Mouse (Mus musculus): ENCODE results near the gene Zfp61. TPM values are rescaled to one million over a fixed set of nuclear protein-coding genes. Genes with fewer than 3 reads are reported as not detected.
A peak's percentile ranks its signal among the peaks of the same experiment; 100 is the strongest.

The Zfp61 gene
- polyA plus RNA-seq (2015; fragmentation: Nextera tagmentation; extraction: Ambion mirVana), result 3.4 and 5.1 TPM in 2 replicates

- no peaks in the 10 kb centered on the region for H3K27me3 ChIP-seq
- H3K4me3 ChIP-seq (replicated peaks), result peak within 1 kb of the TSS; percentile 70
- ATAC-seq (ENCODE audit: low read depth) (peak; percentile 78), DNase-seq (no peak)
- H3K9ac ChIP-seq, result peak within 1 kb of the TSS; percentile 76
- peak within 1 kb of the TSS; percentile 43; the same call in 1 of the 2 replicates for H3K27ac ChIP-seq
- H3K4me2 ChIP-seq, result peak within 1 kb of the TSS; percentile 80
- peaks cover 30% of the 10 kb centered on the region for H3K4me1 ChIP-seq (replicated peaks)
- H3K9me3 ChIP-seq (replicated peaks), result no peaks in the 10 kb centered on the region
- 3% methylated on average over 13 of the region's 13 CpGs for WGBS (ENCODE audit: insufficient replicate concordance)
- peaks cover 29% of the 10 kb centered on the region for H3K36me3 ChIP-seq
Measured at GRCm38 (mm10) chr7:24300771-24301282, at the start of gene Zfp61. TSS of gene Zfp61 (minus strand) at chr7:24301232.

GRCm38 (mm10) chr7:24348896-24349295 lies 47.9 kb upstream of the Zfp61 start, which contains the start of gene Lypd5:
TSS of gene Lypd5 (plus strand) at chr7:24349196.
- Histone ChIP-seq H3K27ac (no peak within 1 kb of the TSS), H3K36me3 (no peaks in the 10 kb centered on the region), H3K27me3 (peaks cover 4% of the 10 kb centered on the region), H3K9me3 (replicated peaks) (no peaks in the 10 kb centered on the region), H3K4me3 (replicated peaks) (no peak within 1 kb of the TSS), H3K4me1 (replicated peaks) (no peaks in the 10 kb centered on the region), H3K4me2 (no peak within 1 kb of the TSS), H3K9ac (no peak within 1 kb of the TSS)
- 32% methylated on average over 6 of the region's 6 CpGs for WGBS (ENCODE audit: insufficient replicate concordance)
- DNase-seq (no peak), ATAC-seq (ENCODE audit: low read depth) (no peak)

DNA sequence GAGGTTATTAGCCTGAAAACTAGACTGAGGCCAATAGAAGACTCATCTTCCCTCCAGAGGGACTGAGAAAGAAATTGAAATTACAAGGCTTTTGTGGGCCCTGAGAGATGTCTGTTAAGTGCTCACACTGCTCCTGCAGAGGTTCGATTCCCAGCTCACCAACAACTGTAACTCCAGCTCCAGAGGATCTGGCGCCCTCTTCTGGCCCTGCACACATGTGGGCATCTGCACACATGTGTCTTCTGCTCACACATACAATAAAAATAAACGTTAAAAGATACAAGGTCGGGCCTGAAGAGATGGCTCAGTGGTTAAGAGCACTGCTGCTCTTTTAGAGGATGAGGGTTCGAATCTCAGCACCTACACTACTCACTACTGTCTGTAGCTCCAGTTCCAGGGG lies 45.4 kb upstream of the Zfp61 start:
- Histone ChIP-seq H3K36me3 (no peaks in the 10 kb centered on the region), H3K4me3 (replicated peaks) (no peak overlapping the region), H3K9me3 (replicated peaks) (no peaks in the 10 kb centered on the region), H3K27me3 (no peaks in the 10 kb centered on the region), H3K4me1 (replicated peaks) (no peaks in the 10 kb centered on the region), H3K27ac (no peak overlapping the region), H3K9ac (no peak overlapping the region), H3K4me2 (no peak overlapping the region)
- DNase-seq (no peak), ATAC-seq (ENCODE audit: low read depth) (no peak)
- 50% methylated on average over 5 of the region's 5 CpGs for WGBS (ENCODE audit: insufficient replicate concordance)

- H3K4me3 ChIP-seq (replicated peaks), result no peak overlapping the region
- DNase-seq (no peak), ATAC-seq (ENCODE audit: low read depth) (no peak)
- no peaks in the 10 kb centered on the region for H3K36me3 ChIP-seq
- 71% methylated on average over 7 of the region's 7 CpGs for WGBS (ENCODE audit: insufficient replicate concordance)
- no peaks in the 10 kb centered on the region for H3K27me3 ChIP-seq
- H3K4me2 ChIP-seq, result no peak overlapping the region
- H3K9ac ChIP-seq, result no peak overlapping the region
- H3K9me3 ChIP-seq (replicated peaks), result no peaks in the 10 kb centered on the region
- no peak overlapping the region for H3K27ac ChIP-seq
- H3K4me1 ChIP-seq (replicated peaks), result no peaks in the 10 kb centered on the region
Measured at GRCm38 (mm10) chr7:24343701-24344272, 42.8 kb upstream of the Zfp61 start.

GRCm38 (mm10) chr7:24338241-24338640 lies 37.2 kb upstream of the Zfp61 start:
- WGBS (ENCODE audit: insufficient replicate concordance), result 25% methylated on average over 2 of the region's 2 CpGs
- no peak for DNase-seq
- no peak overlapping the region for H3K4me2 ChIP-seq

GRCm38 (mm10) chr7:24335699-24336309 lies 34.8 kb upstream of the Zfp61 start:
- ATAC-seq (ENCODE audit: low read depth) (no peak), DNase-seq (no peak)
- no peak overlapping the region for H3K4me3 ChIP-seq (replicated peaks)
- H3K9me3 ChIP-seq (replicated peaks), result no peaks in the 10 kb centered on the region
- 7% methylated on average over 5 of the region's 5 CpGs for whole genome bisulfite sequencing (ENCODE audit: insufficient replicate concordance)
- H3K4me2 ChIP-seq, result no peak overlapping the region
- peaks cover 27% of the 10 kb centered on the region for H3K27me3 ChIP-seq
- no peaks in the 10 kb centered on the region for H3K36me3 ChIP-seq
- no peaks in the 10 kb centered on the region for H3K4me1 ChIP-seq (replicated peaks)
- H3K9ac ChIP-seq, result no peak overlapping the region
- H3K27ac ChIP-seq, result no peak overlapping the region

More at GRCm38 (mm10) chr7:24338241-24338640, 37.2 kb upstream of the Zfp61 start:
- no peaks in the 10 kb centered on the region for H3K36me3 ChIP-seq
- H3K4me3 ChIP-seq (replicated peaks), result no peak overlapping the region
- H3K9ac ChIP-seq, result no peak overlapping the region
- no peak overlapping the region for H3K27ac ChIP-seq
- H3K27me3 ChIP-seq, result peaks cover 19% of the 10 kb centered on the region
- H3K4me1 ChIP-seq (replicated peaks), result no peaks in the 10 kb centered on the region
- no peaks in the 10 kb centered on the region for H3K9me3 ChIP-seq (replicated peaks)
- no peak for ATAC-seq (ENCODE audit: low read depth)

- Histone ChIP-seq H3K9ac (no peak within 1 kb of the TSS), H3K36me3 (no peaks in the 10 kb centered on the region), H3K4me1 (replicated peaks) (no peaks in the 10 kb centered on the region), H3K27ac (no peak within 1 kb of the TSS), H3K4me3 (replicated peaks) (no peak within 1 kb of the TSS), H3K27me3 (peaks cover 27% of the 10 kb centered on the region), H3K4me2 (no peak within 1 kb of the TSS), H3K9me3 (replicated peaks) (no peaks in the 10 kb centered on the region)
- 21% methylated on average over 49 of the region's 49 CpGs for WGBS (ENCODE audit: insufficient replicate concordance)
- DNase-seq (no peak), ATAC-seq (ENCODE audit: low read depth) (no peak)
Measured at GRCm38 (mm10) chr7:24333304-24333986, 32.4 kb upstream of the Zfp61 start, which contains the start of gene Tescl. TSS of gene Tescl (minus strand) at chr7:24333936.

DNA sequence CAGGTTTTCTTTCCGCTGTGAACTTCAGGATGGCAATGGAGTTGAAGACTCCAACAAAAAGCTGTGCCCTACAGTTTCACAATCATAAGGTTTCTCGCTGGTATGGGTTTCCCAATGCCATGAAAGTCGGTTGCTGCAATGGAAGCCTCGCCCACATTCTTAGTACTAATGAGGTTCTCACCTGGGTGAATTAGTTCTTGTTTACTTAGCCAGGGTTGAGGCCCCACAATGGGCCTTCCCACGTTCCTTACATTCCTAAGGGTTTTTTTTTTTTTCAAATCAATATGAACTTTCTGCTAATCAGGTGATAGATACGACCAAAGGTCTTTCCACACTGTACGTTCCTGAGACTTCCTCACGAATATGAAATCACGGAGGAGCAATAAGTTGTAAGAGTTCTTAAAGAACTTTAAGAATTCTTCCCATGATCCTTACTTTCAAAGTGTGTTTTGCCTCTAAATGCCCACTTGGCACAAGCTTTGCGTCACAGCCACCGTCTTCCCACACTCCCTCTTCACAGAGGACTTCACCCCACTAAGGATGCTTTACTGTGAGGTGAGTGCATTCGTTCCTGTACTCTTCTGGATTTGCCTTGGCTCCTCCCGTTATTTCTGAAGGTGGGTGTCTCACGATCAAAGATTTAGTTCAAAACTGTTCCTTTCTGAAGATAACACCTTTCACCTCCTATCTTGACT lies 26.4 kb upstream of the Zfp61 start:
- peaks cover 4% of the 10 kb centered on the region; the same call in 1 of the 2 replicates for H3K9me3 ChIP-seq (replicated peaks)
- no peaks in the 10 kb centered on the region for H3K4me1 ChIP-seq (replicated peaks)
- no peak overlapping the region for H3K4me3 ChIP-seq (replicated peaks)
- peaks cover 23% of the 10 kb centered on the region for H3K27me3 ChIP-seq
- no peak for DNase-seq
- no peak for ATAC-seq (ENCODE audit: low read depth)
- no peak overlapping the region for H3K27ac ChIP-seq
- H3K36me3 ChIP-seq, result no peaks in the 10 kb centered on the region
- no peak overlapping the region for H3K4me2 ChIP-seq
- 65% methylated on average over 14 of the region's 14 CpGs for WGBS (ENCODE audit: insufficient replicate concordance)
- no peak overlapping the region for H3K9ac ChIP-seq

DNA sequence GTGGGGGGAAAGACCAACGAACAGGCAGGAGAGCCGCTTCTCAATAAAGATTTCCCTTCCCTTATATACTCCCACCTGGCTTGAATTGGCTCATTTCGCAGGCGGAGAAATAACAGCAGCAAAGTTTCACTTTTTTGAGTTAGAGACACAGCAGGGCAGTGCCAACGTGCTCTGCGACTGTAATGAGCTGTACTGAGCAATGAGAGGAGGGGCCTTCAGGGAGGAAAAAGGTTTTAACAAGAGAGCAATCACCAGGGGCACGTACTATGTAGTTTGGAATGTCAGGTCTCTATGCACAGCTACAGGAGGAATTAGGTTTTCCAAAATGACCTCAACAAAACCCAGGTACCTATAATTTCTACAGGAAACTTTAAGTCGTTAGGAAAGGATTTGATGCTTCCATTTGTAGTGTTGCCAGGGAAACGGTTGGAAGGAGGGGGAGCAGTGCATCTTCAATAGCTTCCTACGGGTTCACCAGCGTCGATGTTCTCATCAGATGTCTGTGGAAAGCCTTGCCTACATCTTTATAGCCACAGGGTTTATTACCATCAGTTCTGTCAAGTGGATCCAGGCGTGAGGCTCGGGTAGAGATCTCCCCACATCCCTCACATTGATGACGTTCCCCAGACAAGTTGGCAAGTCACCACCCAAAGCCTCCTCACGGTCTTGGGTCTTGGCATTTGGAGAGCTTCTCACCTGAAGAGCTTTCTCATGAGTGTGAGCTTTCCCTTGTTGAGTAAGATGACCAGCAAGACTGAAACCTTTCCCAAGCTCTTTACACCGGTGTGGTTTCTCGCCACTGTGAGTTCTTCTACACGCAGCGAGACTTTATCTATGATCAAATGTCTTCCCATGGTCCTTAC lies 25.5 kb upstream of the Zfp61 start:
- H3K4me2 ChIP-seq, result peak overlapping the region; percentile 1
- no peak overlapping the region for H3K27ac ChIP-seq
- 43% methylated on average over 20 of the region's 20 CpGs for WGBS (ENCODE audit: insufficient replicate concordance)
- DNase-seq, result no peak
- no peak overlapping the region for H3K4me3 ChIP-seq (replicated peaks)
- peaks cover 4% of the 10 kb centered on the region; the same call in 1 of the 2 replicates for H3K9me3 ChIP-seq (replicated peaks)
- no peaks in the 10 kb centered on the region for H3K36me3 ChIP-seq
- no peaks in the 10 kb centered on the region for H3K4me1 ChIP-seq (replicated peaks)
- H3K27me3 ChIP-seq, result peaks cover 23% of the 10 kb centered on the region
- ATAC-seq (ENCODE audit: low read depth), result no peak
- H3K9ac ChIP-seq, result no peak overlapping the region

DNA sequence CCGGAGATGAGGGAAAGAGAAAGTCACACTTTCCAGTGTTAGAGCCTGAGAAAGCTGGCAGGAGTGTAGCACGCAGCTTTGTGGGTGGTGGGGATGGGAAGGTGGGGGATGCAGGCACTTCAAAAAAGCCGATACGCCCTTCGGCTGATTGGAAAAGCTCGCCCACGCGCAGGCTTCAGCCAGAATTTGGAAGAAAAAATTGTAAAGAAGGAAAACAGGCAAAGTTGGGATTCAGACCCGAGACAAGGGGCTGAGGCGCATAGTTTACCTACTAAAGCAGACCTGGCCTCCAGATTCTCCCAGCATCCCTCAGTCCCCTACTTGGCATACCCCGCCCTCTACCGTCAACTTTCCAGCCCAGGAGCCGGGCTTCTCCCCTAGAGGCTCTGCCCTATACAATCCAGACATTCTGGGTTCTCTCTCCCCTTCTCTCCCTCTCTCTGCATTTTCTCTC lies 24.7 kb upstream of the Zfp61 start:
- Histone ChIP-seq H3K27me3 (peaks cover 23% of the 10 kb centered on the region), H3K4me3 (replicated peaks) (no peak overlapping the region), H3K9me3 (replicated peaks) (peaks cover 4% of the 10 kb centered on the region; the same call in 1 of the 2 replicates), H3K27ac (no peak overlapping the region), H3K9ac (no peak overlapping the region), H3K4me1 (replicated peaks) (no peaks in the 10 kb centered on the region), H3K36me3 (no peaks in the 10 kb centered on the region), H3K4me2 (peak overlapping the region; percentile 1)
- 9% methylated on average over 13 of the region's 13 CpGs for WGBS (ENCODE audit: insufficient replicate concordance)
- no peak for DNase-seq
- ATAC-seq (ENCODE audit: low read depth), result no peak
